Mouse (Mus musculus): ENCODE results near the gene Cdh13. TPM values are rescaled to one million over a fixed set of nuclear protein-coding genes. Genes with fewer than 3 reads are reported as not detected.

The Cdh13 gene
- polyA plus RNA-seq, 1 experiment from 2014 or later, result 20.0 TPM

DNA sequence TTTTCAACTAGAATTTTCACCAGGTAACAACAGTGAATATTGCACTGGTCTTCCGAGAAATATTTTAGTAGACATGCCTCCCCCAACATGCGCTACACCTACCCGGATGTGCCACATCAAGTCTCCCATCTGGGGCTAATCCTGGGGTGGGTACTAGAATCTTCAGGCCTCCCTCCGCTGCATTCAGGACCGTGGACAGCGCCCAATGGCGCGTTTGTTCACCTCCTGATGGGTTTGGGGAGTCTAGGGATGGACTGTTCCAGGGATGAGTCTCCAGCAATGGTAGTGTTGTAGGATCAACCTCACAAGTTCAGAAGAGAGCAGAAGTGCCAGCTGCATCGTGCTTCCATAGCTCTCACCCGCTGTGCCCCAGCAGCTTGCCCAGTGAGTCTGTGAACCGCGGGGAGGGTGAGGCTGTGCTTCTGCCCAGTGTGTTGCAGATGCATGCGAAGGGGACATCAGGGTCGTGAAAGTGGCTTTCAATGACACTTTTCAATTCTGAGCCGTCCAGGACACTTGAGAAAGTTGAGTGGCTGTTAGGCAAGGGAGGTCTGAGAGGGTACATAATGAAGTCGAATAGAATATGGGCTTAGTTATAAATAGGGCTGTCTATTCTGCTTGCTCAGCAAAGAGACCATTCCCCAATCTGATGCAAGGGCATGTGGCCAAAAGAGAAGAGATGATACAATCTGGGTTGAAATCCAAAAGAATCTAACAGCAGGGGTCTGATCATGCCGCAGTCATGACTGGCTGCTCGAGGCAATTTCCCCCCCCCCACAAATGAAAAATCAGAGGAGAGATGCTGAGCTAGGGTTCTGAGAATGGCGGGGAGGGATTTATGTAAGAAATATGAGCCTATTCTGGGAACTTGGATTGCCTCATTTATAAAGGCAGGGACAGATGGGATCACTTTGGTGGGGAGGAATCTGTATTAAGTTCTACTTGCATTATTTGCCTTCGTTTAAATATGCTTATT lies 668.5 kb downstream of the Cdh13 start:
- Histone ChIP-seq H3K36me3 (no peaks in the 10 kb centered on the region), H3K9me3 (replicated peaks) (no peaks in the 10 kb centered on the region), H3K27me3 (no peaks in the 10 kb centered on the region), H3K27ac (replicated peaks) (no peak overlapping the region), H3K4me1 (no peaks in the 10 kb centered on the region), H3K9ac (no peak overlapping the region), H3K4me3 (replicated peaks) (no peak overlapping the region), H3K4me2 (replicated peaks) (no peak overlapping the region)
- WGBS, result 54% methylated on average over 20 of the region's 20 CpGs
- ATAC-seq (ENCODE audit: insufficient number of reproducible peaks, low FRiP score, low TSS enrichment, low read depth), result no peak

DNA sequence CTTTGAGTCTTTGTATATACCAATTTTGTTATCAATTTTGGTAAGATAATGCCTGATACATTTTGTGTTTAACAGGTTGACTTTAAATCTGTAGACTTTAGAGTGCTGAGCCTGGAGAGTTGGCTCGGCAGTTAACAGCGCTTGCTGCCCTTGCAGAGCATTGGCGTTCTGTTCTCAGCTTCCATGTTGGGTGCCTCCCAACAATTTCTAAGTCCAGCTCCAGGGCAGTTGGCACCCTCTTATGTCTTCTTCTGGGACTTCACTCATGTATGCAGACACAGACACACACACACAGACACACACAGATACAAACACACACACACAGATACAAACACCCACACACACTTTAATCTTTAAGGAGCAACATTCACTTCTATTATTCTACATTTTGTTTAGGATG lies 672.6 kb downstream of the Cdh13 start:
- H3K4me3 ChIP-seq (replicated peaks), result no peak overlapping the region
- no peak overlapping the region for H3K27ac ChIP-seq (replicated peaks)
- 88% methylated on average over 3 of the region's 3 CpGs for WGBS
- no peaks in the 10 kb centered on the region for H3K36me3 ChIP-seq
- no peaks in the 10 kb centered on the region for H3K27me3 ChIP-seq
- H3K4me2 ChIP-seq (replicated peaks), result no peak overlapping the region
- H3K9ac ChIP-seq, result no peak overlapping the region
- no peaks in the 10 kb centered on the region for H3K9me3 ChIP-seq (replicated peaks)
- ATAC-seq (ENCODE audit: insufficient number of reproducible peaks, low FRiP score, low TSS enrichment, low read depth), result no peak
- H3K4me1 ChIP-seq, result no peaks in the 10 kb centered on the region

DNA sequence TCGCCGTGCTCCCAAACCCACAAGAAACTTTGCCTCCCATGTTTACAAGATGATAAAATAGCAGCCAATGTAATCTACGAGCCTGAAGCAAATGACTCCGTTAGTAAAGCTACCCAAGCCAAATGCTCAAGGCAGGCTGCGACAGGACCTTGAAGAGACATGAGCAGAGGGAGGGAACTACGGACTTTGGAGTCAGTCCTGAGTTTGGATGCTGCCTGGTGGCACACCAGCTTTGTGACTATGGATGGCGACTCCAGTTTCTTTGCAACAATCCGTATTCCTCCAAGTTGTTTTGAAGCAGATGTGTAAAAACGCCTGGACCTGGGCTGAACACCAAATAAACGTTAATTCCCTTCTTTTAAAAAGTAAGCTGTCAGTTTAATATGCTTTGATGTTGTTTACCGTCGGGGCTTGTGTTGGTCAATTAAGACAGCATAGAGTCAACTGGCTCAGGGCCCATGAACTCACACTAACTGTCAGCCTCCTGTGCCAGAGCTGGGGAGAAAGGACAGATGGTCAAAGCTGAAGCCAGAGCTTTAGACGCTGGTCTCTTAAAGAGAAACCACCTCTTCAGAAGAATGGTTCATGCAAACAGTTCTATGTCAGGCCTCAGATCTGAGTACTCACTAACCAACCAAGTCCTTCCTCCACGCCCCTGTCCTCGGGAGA lies 678.5 kb downstream of the Cdh13 start:
- Histone ChIP-seq H3K4me1 (no peaks in the 10 kb centered on the region), H3K9ac (no peak overlapping the region), H3K27me3 (no peaks in the 10 kb centered on the region), H3K9me3 (replicated peaks) (no peaks in the 10 kb centered on the region), H3K4me3 (replicated peaks) (no peak overlapping the region), H3K27ac (replicated peaks) (no peak overlapping the region), H3K36me3 (no peaks in the 10 kb centered on the region), H3K4me2 (replicated peaks) (no peak overlapping the region)
- ATAC-seq (ENCODE audit: insufficient number of reproducible peaks, low FRiP score, low TSS enrichment, low read depth), result no peak
- WGBS, result 73% methylated on average over 15 of the region's 15 CpGs

DNA sequence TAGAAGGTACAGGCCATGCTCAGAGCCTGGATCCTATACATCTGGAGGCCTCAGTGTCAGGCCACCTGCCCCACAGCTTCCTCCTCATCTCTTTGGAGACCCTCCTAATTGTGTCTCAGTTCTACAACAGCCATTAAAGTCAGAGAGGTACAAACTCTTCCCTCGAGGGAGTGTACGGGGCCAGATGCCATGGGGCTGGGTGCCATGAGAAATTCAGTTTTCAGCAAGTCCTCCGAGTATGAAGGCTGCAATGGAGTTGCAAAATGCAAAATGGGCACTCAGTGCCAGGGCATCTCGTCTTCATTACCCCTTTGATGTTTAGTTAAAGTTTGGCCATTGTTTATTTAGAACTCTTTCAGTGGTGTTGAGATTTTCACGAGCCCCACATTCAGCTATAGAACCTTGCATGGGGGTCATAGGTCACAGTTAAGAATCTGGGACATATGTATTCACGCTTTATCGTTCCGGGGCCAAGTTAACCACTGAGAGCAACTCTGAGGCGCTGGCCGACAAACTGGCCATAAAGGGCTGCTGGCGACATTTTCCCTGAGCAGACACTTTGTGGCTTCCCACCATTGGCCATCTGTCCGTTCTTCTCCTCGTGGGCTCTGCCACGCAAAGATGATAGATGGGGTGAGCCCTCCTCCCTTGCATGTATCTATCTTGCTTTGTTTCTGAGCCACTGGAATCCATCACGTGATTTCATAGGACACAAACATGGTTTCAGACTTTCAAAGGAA lies 681.7 kb downstream of the Cdh13 start:
- WGBS, result 85% methylated on average over 15 of the region's 15 CpGs
- no peak overlapping the region for H3K4me3 ChIP-seq (replicated peaks)
- H3K9me3 ChIP-seq (replicated peaks), result no peaks in the 10 kb centered on the region
- no peak for ATAC-seq (ENCODE audit: insufficient number of reproducible peaks, low FRiP score, low TSS enrichment, low read depth)
- H3K27me3 ChIP-seq, result no peaks in the 10 kb centered on the region
- no peak overlapping the region for H3K9ac ChIP-seq
- H3K27ac ChIP-seq (replicated peaks), result no peak overlapping the region
- no peak overlapping the region for H3K4me2 ChIP-seq (replicated peaks)
- H3K36me3 ChIP-seq, result no peaks in the 10 kb centered on the region
- H3K4me1 ChIP-seq, result no peaks in the 10 kb centered on the region

DNA sequence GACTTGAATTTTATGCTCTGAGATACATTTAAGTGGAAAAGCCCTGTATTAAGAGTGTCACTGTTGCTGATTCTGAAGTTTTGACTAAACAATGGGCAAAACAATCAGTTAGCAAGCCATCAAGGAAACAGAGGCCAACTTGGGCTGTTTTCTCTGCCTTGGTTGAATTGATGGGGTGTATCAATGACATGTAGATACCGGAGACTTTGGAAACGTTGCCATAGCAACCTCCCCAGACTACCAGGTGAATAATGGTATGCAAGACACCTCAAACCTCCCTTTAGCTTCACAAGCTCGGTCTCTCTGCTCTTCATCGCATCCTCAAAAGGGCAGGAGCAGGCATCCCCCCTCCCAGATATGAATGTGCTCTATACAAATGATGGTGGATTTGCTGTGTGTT lies 685.4 kb downstream of the Cdh13 start:
- no peaks in the 10 kb centered on the region for H3K36me3 ChIP-seq
- no peak overlapping the region for H3K9ac ChIP-seq
- no peak overlapping the region for H3K27ac ChIP-seq (replicated peaks)
- no peaks in the 10 kb centered on the region for H3K27me3 ChIP-seq
- no peaks in the 10 kb centered on the region for H3K4me1 ChIP-seq
- H3K9me3 ChIP-seq (replicated peaks), result no peaks in the 10 kb centered on the region
- no peak for ATAC-seq (ENCODE audit: insufficient number of reproducible peaks, low FRiP score, low TSS enrichment, low read depth)
- no peak overlapping the region for H3K4me3 ChIP-seq (replicated peaks)
- H3K4me2 ChIP-seq (replicated peaks), result no peak overlapping the region
- 72% methylated on average over 4 of the region's 4 CpGs for WGBS

DNA sequence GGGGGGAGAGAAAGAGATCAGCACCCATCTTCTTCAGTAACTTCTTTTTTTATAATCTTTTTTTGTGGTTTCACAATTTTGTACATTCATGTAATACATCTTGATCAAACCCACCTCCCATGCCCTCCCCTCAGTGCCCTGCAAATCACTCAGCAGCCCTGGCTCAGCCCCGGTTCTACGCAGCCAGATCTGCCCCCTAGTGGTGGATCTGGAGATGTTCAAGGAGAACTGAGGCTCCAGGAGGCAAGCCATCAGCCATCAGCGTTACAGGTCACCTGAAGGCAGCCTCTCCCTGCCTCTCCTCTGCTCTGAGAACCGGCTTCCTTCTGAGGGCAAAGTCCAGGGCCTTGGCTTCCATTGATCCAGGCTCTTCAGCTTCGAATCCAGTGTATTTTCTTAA lies 696.3 kb downstream of the Cdh13 start:
- no peaks in the 10 kb centered on the region for H3K36me3 ChIP-seq
- H3K4me1 ChIP-seq, result no peaks in the 10 kb centered on the region
- no peak overlapping the region for H3K4me3 ChIP-seq (replicated peaks)
- 17% methylated on average over 5 of the region's 5 CpGs for WGBS
- no peaks in the 10 kb centered on the region for H3K9me3 ChIP-seq (replicated peaks)
- no peak overlapping the region for H3K4me2 ChIP-seq (replicated peaks)
- no peak overlapping the region for H3K27ac ChIP-seq (replicated peaks)
- no peak overlapping the region for H3K9ac ChIP-seq
- no peak for ATAC-seq (ENCODE audit: insufficient number of reproducible peaks, low FRiP score, low TSS enrichment, low read depth)
- H3K27me3 ChIP-seq, result no peaks in the 10 kb centered on the region

DNA sequence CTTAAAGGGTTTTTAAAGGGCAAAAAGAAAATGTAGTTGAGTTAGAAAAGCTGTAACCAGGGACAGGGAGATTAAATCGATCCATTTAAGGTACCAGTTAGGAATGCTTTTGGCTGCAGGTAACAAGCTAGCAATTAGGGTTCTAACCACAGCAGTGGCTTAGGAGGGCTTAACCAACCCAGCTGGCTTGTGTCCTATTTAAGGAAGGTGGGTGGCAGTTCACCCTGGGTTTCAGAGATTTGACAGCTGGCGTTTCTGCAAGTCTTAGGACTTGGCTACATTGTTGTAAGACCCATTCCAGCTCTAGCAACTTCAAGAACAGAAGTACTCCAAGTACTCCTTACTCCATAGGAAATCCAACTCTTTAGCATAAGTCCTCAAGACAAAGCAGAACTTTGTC lies 700.2 kb downstream of the Cdh13 start:
- 31% methylated on average over 2 of the region's 2 CpGs for WGBS
- ATAC-seq (ENCODE audit: insufficient number of reproducible peaks, low FRiP score, low TSS enrichment, low read depth), result no peak
- Histone ChIP-seq H3K9me3 (replicated peaks) (no peaks in the 10 kb centered on the region), H3K27ac (replicated peaks) (no peak overlapping the region), H3K4me1 (no peaks in the 10 kb centered on the region), H3K36me3 (no peaks in the 10 kb centered on the region), H3K27me3 (no peaks in the 10 kb centered on the region), H3K4me2 (replicated peaks) (no peak overlapping the region), H3K9ac (no peak overlapping the region), H3K4me3 (replicated peaks) (no peak overlapping the region)

DNA sequence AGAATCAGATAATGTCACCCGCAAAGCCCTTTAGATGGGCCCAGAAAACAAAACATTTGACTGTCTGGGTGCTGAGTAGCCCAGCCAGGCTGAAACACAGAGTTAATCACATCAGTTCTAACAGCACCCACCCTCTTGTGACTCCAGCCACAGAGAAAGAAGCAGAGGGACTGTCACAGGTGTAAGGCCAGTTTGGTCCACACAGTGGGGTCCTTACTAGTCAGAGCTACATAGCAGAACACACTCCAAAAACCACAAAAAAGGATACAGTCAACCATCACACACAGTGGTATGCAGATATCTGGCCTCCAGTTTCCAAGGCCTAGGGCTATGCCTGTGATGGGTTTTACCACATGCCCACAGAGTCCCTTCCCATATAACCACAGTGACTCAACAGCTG lies 703.3 kb downstream of the Cdh13 start:
- Histone ChIP-seq H3K27me3 (no peaks in the 10 kb centered on the region), H3K4me1 (no peaks in the 10 kb centered on the region), H3K4me2 (replicated peaks) (no peak overlapping the region), H3K27ac (replicated peaks) (no peak overlapping the region), H3K4me3 (replicated peaks) (no peak overlapping the region), H3K9ac (no peak overlapping the region), H3K36me3 (no peaks in the 10 kb centered on the region), H3K9me3 (replicated peaks) (no peaks in the 10 kb centered on the region)
- no peak for ATAC-seq (ENCODE audit: insufficient number of reproducible peaks, low FRiP score, low TSS enrichment, low read depth)
- WGBS, result 81% methylated on average over 1 of the region's 1 CpGs

DNA sequence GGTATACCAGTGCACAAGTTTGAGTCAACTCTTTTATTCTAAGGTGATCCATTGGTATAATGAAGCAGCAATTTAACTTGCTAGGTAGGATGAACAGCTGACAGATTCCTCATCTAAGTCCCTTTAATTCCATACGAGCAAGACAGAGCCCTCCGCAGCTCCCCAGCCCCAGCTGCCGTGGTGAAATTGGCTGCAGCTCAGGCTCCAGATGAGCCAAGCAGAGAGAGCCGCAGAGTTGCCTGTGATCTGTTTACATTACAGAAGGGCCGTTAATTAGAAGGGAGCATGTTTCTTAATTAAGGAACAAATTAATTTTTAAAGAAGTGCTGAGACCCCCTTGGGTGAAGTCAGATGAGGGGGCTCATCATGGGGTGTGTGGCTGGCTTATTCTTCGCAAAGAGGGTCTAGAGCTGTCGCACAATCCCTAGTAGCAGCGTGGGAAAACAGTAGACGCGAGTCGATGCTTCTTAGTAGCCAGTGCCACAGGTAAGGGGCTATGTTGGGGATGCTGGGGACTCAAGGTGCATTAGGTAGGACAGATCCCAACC lies 712.2 kb downstream of the Cdh13 start:
- 79% methylated on average over 11 of the region's 11 CpGs for WGBS

DNA sequence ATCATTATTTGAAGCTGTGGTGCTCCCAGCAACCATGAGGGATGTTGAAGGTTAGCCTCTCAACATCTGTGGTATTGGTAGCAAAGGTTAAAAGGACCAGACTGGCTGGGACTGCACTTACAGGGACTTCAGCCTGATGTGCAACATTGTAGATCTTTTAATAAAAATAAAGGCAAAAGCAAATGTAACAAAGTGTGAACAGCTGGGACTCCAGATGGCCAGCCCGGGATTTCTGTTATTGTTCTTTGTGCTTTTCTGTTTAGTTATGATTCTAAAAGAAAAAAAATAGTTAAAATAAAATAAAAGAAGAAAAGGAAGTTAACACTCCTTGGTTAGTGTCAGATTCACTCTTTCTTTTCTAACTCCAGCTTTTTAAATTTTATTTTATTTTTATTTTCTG lies 717.1 kb downstream of the Cdh13 start:
- Histone ChIP-seq H3K9ac (no peak overlapping the region), H3K4me1 (no peaks in the 10 kb centered on the region), H3K36me3 (no peaks in the 10 kb centered on the region), H3K4me3 (replicated peaks) (no peak overlapping the region), H3K27ac (replicated peaks) (no peak overlapping the region), H3K9me3 (replicated peaks) (no peaks in the 10 kb centered on the region), H3K27me3 (no peaks in the 10 kb centered on the region), H3K4me2 (replicated peaks) (no peak overlapping the region)
- no peak for ATAC-seq (ENCODE audit: insufficient number of reproducible peaks, low FRiP score, low TSS enrichment, low read depth)
- WGBS, result 71% methylated on average over 1 of the region's 1 CpGs

More for the DNA sequence above, 712.2 kb downstream of the Cdh13 start:
- Histone ChIP-seq H3K9me3 (replicated peaks) (no peaks in the 10 kb centered on the region), H3K9ac (no peak overlapping the region), H3K4me3 (replicated peaks) (no peak overlapping the region), H3K36me3 (no peaks in the 10 kb centered on the region), H3K27me3 (no peaks in the 10 kb centered on the region), H3K4me2 (replicated peaks) (no peak overlapping the region), H3K27ac (replicated peaks) (no peak overlapping the region), H3K4me1 (no peaks in the 10 kb centered on the region)
- no peak for ATAC-seq (ENCODE audit: insufficient number of reproducible peaks, low FRiP score, low TSS enrichment, low read depth)

DNA sequence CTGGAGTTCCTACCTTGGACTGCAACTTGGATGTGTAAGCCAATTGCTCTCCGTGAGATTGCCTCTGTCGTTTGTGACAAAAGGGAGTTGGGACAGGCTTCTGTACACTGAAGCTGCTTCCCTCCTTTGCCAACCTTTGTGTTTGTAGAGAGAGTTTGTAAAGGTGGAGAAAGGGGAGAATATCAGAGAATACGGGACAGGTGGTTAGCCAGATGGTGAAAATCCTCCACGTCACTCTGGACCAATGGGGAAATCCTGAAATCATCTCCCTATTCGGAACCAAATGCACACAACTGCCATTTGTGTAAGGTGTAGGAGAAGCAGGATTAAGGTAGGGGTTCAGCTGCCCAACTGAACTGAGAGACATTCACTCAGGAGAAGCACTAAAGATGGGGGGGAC lies 721.3 kb downstream of the Cdh13 start:
- Histone ChIP-seq H3K27me3 (no peaks in the 10 kb centered on the region), H3K4me3 (replicated peaks) (no peak overlapping the region), H3K9ac (no peak overlapping the region), H3K9me3 (replicated peaks) (no peaks in the 10 kb centered on the region), H3K4me1 (no peaks in the 10 kb centered on the region), H3K36me3 (no peaks in the 10 kb centered on the region), H3K27ac (replicated peaks) (no peak overlapping the region), H3K4me2 (replicated peaks) (no peak overlapping the region)
- 87% methylated on average over 5 of the region's 5 CpGs for WGBS
- no peak for ATAC-seq (ENCODE audit: insufficient number of reproducible peaks, low FRiP score, low TSS enrichment, low read depth)
